Mouse (Mus musculus) lung, embryonic 16.5 days (tissue): ENCODE measurements at regions not wholly inside any gene's neighbourhood (a gene's known extent, or its start where the extent isn't known, plus 50 kb on each side); places are given as distances from the start of the nearest gene placed in this dataset.

Experiments
- ATAC-seq: fragments of 200-750 bp; cut with Nextera tagmentation; 2 replicates; pipeline ENCODE4 v1.8.0; 2017; ENCODE audit warnings: low read depth, mild to moderate bottlenecking, moderate library complexity
- H3K27ac ChIP-seq: fragments of 300-500 bp; sonication (generic); 2 replicates; pipeline ENCODE4 v1.5.1; 2014; ENCODE audit warnings: mild to moderate bottlenecking, control low read depth, low read length
- H3K27me3 ChIP-seq: fragments of 300-500 bp; sonication (generic); 2 replicates; pipeline ENCODE4 v1.6.1; 2014; ENCODE audit warnings: low read depth, low read length, mixed read lengths; ENCODE audit not compliant: control insufficient read depth, insufficient read depth
- H3K36me3 ChIP-seq: fragments of 300-500 bp; sonication (generic); 2 replicates; pipeline ENCODE4 v1.6.1; 2014; ENCODE audit warnings: low read length; ENCODE audit not compliant: control insufficient read depth, insufficient read depth
- H3K4me1 ChIP-seq: fragments of 300-500 bp; sonication (generic); replicated peaks from 2 replicates; pipeline ENCODE4 v1.6.1; 2014; ENCODE audit warnings: low read length, mixed read lengths; ENCODE audit not compliant: control insufficient read depth, insufficient read depth
- H3K4me2 ChIP-seq: fragments of 300-500 bp; sonication (generic); 2 replicates; pipeline ENCODE4 v1.6.1; 2014; ENCODE audit warnings: low read depth, low read length, control low read depth
- H3K4me3 ChIP-seq: fragments of 300-500 bp; sonication (generic); 2 replicates; pipeline ENCODE4 v1.5.1; 2014; ENCODE audit warnings: mild to moderate bottlenecking, low read length, control low read depth
- H3K9ac ChIP-seq: fragments of 300-500 bp; sonication (generic); 2 replicates; pipeline ENCODE4 v1.6.1; 2014; ENCODE audit warnings: low read length, control low read depth
- H3K9me3 ChIP-seq: fragments of 300-500 bp; sonication (generic); 2 replicates; pipeline ENCODE4 v1.6.1; 2016; ENCODE audit warnings: low read length; ENCODE audit not compliant: control insufficient read depth
- WGBS: fragments of 180-500 bp; shearing (Covaris S2); extraction: QIAGEN DNeasy Blood & Tissue Kit; methylation state at CpG from one replicate; pipeline ENCODE4 v1.1.7; 2014; 5-methylcytosine and 5-hydroxymethylcytosine counted together

GRCm38 (mm10) chr2:171712816-171713570, 330.3 kb downstream of the Cbln4 start:
- Histone ChIP-seq H3K4me1 (no peaks in the 10 kb centered on the region), H3K27me3 (no peaks in the 10 kb centered on the region), H3K9me3 (no peaks in the 10 kb centered on the region), H3K36me3 (no peaks in the 10 kb centered on the region), H3K4me2 (no peak overlapping the region), H3K9ac (no peak overlapping the region), H3K4me3 (no peak overlapping the region), H3K27ac (no peak overlapping the region)
- ATAC-seq, result no peak
- 73% methylated on average over 11 of the region's 11 CpGs for WGBS

GRCm38 (mm10) chr2:171693526-171693925, 349.7 kb downstream of the Cbln4 start:
- no peaks in the 10 kb centered on the region for H3K27me3 ChIP-seq
- no peak overlapping the region for H3K9ac ChIP-seq
- H3K27ac ChIP-seq, result no peak overlapping the region
- H3K4me2 ChIP-seq, result no peak overlapping the region
- no peaks in the 10 kb centered on the region for H3K36me3 ChIP-seq
- H3K9me3 ChIP-seq, result no peaks in the 10 kb centered on the region
- ATAC-seq, result no peak
- 68% methylated on average over 5 of the region's 5 CpGs for WGBS
- H3K4me3 ChIP-seq, result no peak overlapping the region
- 0 out of 2 replicates have a peak, but pooled peaks cover 6% of the 10 kb centered on the region for H3K4me1 ChIP-seq

DNA sequence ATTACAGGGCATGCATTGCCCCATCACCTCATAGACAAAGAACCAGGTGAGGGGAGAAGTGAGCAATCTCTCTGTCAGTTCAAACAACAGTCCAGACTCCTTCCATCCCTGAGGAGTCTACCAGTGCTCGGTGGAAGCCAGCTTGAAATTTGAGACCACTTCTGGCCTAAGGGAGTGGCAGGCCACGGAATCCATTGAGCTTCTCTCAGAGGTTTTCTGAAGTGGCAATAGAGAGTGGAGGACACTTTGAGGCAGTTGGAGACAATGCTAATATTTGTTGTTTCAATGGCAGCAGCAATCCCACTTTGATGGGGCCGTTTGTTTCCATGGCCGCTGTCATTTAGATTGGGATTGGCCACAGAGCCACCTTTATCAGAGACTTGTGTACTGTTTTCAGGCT, 352.5 kb downstream of the Cbln4 start:
- Histone ChIP-seq H3K9me3 (no peaks in the 10 kb centered on the region), H3K4me2 (no peak overlapping the region), H3K4me1 (0 out of 2 replicates have a peak, but pooled peaks cover 6% of the 10 kb centered on the region), H3K4me3 (no peak overlapping the region), H3K27ac (no peak overlapping the region), H3K9ac (no peak overlapping the region), H3K36me3 (no peaks in the 10 kb centered on the region), H3K27me3 (no peaks in the 10 kb centered on the region)
- peak; percentile 71 for ATAC-seq
- 22% methylated on average over 4 of the region's 4 CpGs for WGBS

- 0 out of 2 replicates have a peak, but pooled peaks cover 6% of the 10 kb centered on the region for H3K4me1 ChIP-seq
- no peaks in the 10 kb centered on the region for H3K36me3 ChIP-seq
- ATAC-seq, result peak; percentile 60; the same call in 1 of the 2 replicates
- no peak overlapping the region for H3K4me3 ChIP-seq
- no peak overlapping the region for H3K27ac ChIP-seq
- 4% methylated on average over 4 of the region's 4 CpGs for WGBS
- H3K27me3 ChIP-seq, result no peaks in the 10 kb centered on the region
- H3K9me3 ChIP-seq, result no peaks in the 10 kb centered on the region
- no peak overlapping the region for H3K4me2 ChIP-seq
- H3K9ac ChIP-seq, result no peak overlapping the region
Measured at GRCm38 (mm10) chr2:171689102-171689501, 354.2 kb downstream of the Cbln4 start.

- H3K27me3 ChIP-seq, result no peaks in the 10 kb centered on the region; the same call in 1 of the 2 replicates
- no peak overlapping the region for H3K4me3 ChIP-seq
- no peak overlapping the region for H3K27ac ChIP-seq
- no peaks in the 10 kb centered on the region for H3K36me3 ChIP-seq
- H3K4me1 ChIP-seq, result peaks cover 4% of the 10 kb centered on the region; the same call in 1 of the 2 replicates
- H3K9me3 ChIP-seq, result peaks cover 3% of the 10 kb centered on the region; the same call in 1 of the 2 replicates
- 38% methylated on average over 2 of the region's 2 CpGs for WGBS
- peak; percentile 45 for ATAC-seq
- H3K4me2 ChIP-seq, result no peak overlapping the region
- H3K9ac ChIP-seq, result no peak overlapping the region
Measured at GRCm38 (mm10) chr2:171677998-171678397, 365.3 kb downstream of the Cbln4 start.

- no peak overlapping the region for H3K9ac ChIP-seq
- no peaks in the 10 kb centered on the region for H3K36me3 ChIP-seq
- 69% methylated on average over 7 of the region's 7 CpGs for WGBS
- no peak overlapping the region for H3K27ac ChIP-seq
- no peak overlapping the region for H3K4me3 ChIP-seq
- no peaks in the 10 kb centered on the region for H3K27me3 ChIP-seq
- ATAC-seq, result no peak
- no peak overlapping the region for H3K4me2 ChIP-seq
- peaks cover 3% of the 10 kb centered on the region; the same call in 1 of the 2 replicates for H3K9me3 ChIP-seq
- H3K4me1 ChIP-seq, result peaks cover 4% of the 10 kb centered on the region; the same call in 1 of the 2 replicates
Measured at GRCm38 (mm10) chr2:171677128-171677527, 366.1 kb downstream of the Cbln4 start.

DNA sequence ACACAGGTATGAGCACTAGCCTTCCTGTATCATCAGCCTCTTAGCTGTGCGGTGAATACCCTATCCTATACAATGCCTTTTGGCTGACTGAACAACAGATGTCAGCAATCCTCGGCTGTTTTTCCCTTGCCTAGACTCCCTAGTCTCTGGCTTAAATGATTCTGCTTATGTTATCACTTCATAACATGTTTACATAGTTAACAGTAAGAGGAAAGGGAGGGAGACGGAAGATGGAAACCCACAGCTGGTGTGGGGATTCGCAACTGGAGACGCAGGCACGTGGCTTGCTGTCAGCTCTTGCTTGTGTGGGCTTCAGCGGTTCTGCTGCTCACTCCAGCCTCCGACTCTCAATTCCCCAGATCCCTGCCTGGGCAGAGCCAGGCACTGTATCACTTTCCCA, 367.2 kb downstream of the Cbln4 start:
- Histone ChIP-seq H3K9me3 (peaks cover 3% of the 10 kb centered on the region; the same call in 1 of the 2 replicates), H3K36me3 (no peaks in the 10 kb centered on the region), H3K4me3 (no peak overlapping the region), H3K27me3 (no peaks in the 10 kb centered on the region), H3K4me1 (peaks cover 4% of the 10 kb centered on the region; the same call in 1 of the 2 replicates), H3K9ac (no peak overlapping the region), H3K4me2 (no peak overlapping the region), H3K27ac (no peak overlapping the region)
- WGBS, result 24% methylated on average over 8 of the region's 8 CpGs
- ATAC-seq, result peak; percentile 90

DNA sequence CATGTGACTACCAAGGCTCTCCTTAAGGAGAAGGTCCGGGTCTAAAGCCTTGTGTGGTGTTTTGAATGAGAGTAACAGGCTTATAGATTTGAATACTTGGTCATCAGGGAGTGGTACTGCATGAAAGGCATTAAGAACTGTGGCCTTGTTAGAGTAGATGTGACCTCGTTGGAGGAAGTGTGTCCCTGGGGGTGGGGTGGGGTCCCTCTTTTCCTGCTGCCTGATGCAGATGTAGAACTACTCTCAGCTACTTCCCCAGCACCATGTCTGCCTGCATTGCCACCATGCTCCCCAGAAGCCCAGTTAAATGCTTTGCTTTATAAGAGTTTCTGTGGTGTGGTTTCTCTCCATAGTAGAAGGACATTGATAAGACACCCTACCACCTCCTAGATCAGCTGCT, 367.9 kb downstream of the Cbln4 start:
- Histone ChIP-seq H3K27ac (no peak overlapping the region), H3K27me3 (no peaks in the 10 kb centered on the region), H3K9ac (no peak overlapping the region), H3K4me3 (no peak overlapping the region), H3K4me2 (no peak overlapping the region), H3K4me1 (peaks cover 4% of the 10 kb centered on the region; the same call in 1 of the 2 replicates), H3K36me3 (no peaks in the 10 kb centered on the region), H3K9me3 (peaks cover 3% of the 10 kb centered on the region; the same call in 1 of the 2 replicates)
- no peak for ATAC-seq
- WGBS, result 65% methylated on average over 2 of the region's 2 CpGs

DNA sequence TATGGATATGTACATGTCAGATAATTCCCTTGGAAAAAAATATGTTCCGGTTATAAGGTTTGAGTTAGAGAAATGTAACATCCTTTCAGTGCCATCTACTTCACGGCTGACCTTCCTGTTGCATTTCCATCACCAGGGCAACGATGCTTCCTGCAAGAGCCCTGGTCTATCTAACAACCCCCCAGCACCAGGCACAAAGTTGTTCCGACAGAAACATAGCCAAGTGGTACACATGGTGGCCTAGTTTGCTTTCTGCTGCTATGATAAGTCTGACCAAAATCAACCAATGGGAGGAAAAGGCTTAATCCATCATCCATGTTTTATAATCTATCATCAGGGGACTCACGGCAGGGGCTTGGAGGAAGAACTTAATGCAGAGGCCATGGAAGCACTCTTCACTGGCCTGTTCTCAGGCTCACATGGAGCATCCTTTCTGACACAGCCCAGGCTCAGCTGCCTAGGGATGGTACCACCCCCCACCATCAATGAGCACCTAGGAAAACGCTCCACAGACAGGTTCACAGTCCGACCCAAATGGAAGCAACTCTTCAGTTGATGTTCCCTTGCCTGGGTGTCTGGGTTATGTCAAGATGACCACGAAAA, 372.2 kb downstream of the Cbln4 start:
- Histone ChIP-seq H3K36me3 (no peaks in the 10 kb centered on the region), H3K27ac (no peak overlapping the region), H3K4me1 (no peaks in the 10 kb centered on the region), H3K9me3 (peaks cover 3% of the 10 kb centered on the region; the same call in 1 of the 2 replicates), H3K4me2 (no peak overlapping the region), H3K9ac (no peak overlapping the region), H3K4me3 (no peak overlapping the region), H3K27me3 (no peaks in the 10 kb centered on the region)
- WGBS, result 67% methylated on average over 8 of the region's 8 CpGs
- ATAC-seq, result no peak
